Mouse (Mus musculus): ENCODE results near the gene Barhl1.

DNA sequence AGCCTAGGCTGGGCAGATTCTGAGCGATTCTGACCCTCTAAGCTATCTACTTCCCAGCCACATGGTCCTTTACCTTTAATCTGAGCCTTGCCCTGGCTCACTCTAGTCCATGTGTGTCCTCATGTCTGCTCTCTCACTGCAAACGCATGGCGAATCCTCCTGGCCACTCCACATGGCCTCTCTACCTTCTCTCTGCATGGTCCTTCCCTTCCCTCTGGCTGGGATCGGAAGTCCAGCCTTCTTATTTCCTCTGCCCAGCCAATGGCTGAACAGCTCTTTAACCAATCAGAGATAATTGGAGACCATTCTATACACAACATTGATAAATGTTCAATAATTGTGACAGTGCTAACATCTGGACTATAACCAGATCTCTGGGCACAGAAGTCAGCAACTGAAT, 40.4 kb upstream of the Barhl1 start:
- TF ChIP-seq CTCF (conservative IDR thresholded peaks at IDR 0.05 in 1 of 2, IDR thresholded peaks at IDR 0.05 in 1 of 2; ENCODE audit: low read depth in 2 of 2, low read length in 2 of 2) (no peak), POLR2A (IDR thresholded peaks at IDR 0.05; ENCODE audit: low read depth, low read length) (no peak; the same call in 1 of the 2 replicates), RAD21 (IDR thresholded peaks at IDR 0.05; ENCODE audit: low read depth, low read length) (no peak), NRF1 (IDR thresholded peaks at IDR 0.05; ENCODE audit: low read depth, low read length) (no peak), EP300 (IDR thresholded peaks at IDR 0.05; ENCODE audit: low read length) (no peak), ELF1 (IDR thresholded peaks at IDR 0.05; ENCODE audit: low read depth, low read length) (no peak), TCF12 (IDR thresholded peaks at IDR 0.05; ENCODE audit: low read depth, low read length) (no peak), SIN3A (IDR thresholded peaks at IDR 0.05; ENCODE audit: low read length) (no peak), MAFK (IDR thresholded peaks at IDR 0.05; ENCODE audit: insufficient replicate concordance, low read length) (no peak), KAT2A (IDR thresholded peaks at IDR 0.05; ENCODE audit: insufficient replicate concordance, low read length) (no peak), ZNF384 (IDR thresholded peaks at IDR 0.05; ENCODE audit: low read depth, low read length) (no peak), PAX5 (IDR thresholded peaks at IDR 0.05; ENCODE audit: low read length) (no peak), MAX (IDR thresholded peaks at IDR 0.05; ENCODE audit: low read length) (no peak), RCOR1 (conservative IDR thresholded peaks at IDR 0.05; ENCODE audit: low read depth, low read length) (no peak)

Data from CH12.LX (cell line).